Mouse (Mus musculus) cortical plate, adult 2 months (tissue): ENCODE results near the gene Sulf2.

Experiments used
- CTCF ChIP-seq: fragments of 200-500 bp; IDR thresholded peaks from 2 replicates; pipeline ENCODE4 v1.5.1; 2011; ENCODE audit warnings: mild to moderate bottlenecking, control low read depth, low read length; ENCODE audit not compliant: insufficient read depth; ENCODE audit errors: extremely low read depth
- POLR2A ChIP-seq: fragments of 200-500 bp; IDR thresholded peaks from 2 replicates; pipeline ENCODE4 v1.6.1; 2011; ENCODE audit warnings: mild to moderate bottlenecking, low read length, control low read depth; ENCODE audit not compliant: insufficient read depth; ENCODE audit errors: extremely low read depth

- no peak for TF ChIP-seq CTCF
- TF ChIP-seq POLR2A, result no peak
Observed at GRCm38 (mm10) chr2:166142561-166143112, 12.8 kb downstream of the Sulf2 start.
